Mouse (Mus musculus): ENCODE measurements around the gene Tmem114. TPM values are rescaled to one million over a fixed set of nuclear protein-coding genes. Genes with fewer than 3 reads are reported as not detected.

Tmem114 gene
- polyA plus RNA-seq, 1 experiment = not detected

GRCm38 (mm10) chr16:8388491-8388890, 36.4 kb downstream of the Tmem114 start:
- TF ChIP-seq POLR2A (IDR thresholded peaks at IDR 0.05; ENCODE audit: low read depth, low read length) = no peak
- no peak for DNase-seq
- peaks cover 4% of the 10 kb centered on the region; the same call in 1 of the 2 replicates for H3K4me1 ChIP-seq (ENCODE audit: control insufficient read depth, insufficient read depth, low read length)
- no peaks in the 10 kb centered on the region for H3K27me3 ChIP-seq (replicated peaks; ENCODE audit: control insufficient read depth, insufficient read depth, low read length)
- 92% methylated on average over 1 of the region's 1 CpGs for WGBS
- H3K4me3 ChIP-seq (ENCODE audit: insufficient read depth, low read depth, low read length) = no peak overlapping the region
- no peaks in the 10 kb centered on the region for H3K36me3 ChIP-seq (ENCODE audit: control insufficient read depth, insufficient read depth, low read length)
- no peak overlapping the region for H3K27ac ChIP-seq (ENCODE audit: insufficient read depth, low read depth, low read length)

GRCm38 (mm10) chr16:8386386-8386785, 38.5 kb downstream of the Tmem114 start:
- TF ChIP-seq POLR2A (IDR thresholded peaks at IDR 0.05; ENCODE audit: low read depth, low read length) = no peak
- TF ChIP-seq CTCF (conservative IDR thresholded peaks at IDR 0.05; ENCODE audit: insufficient read depth, insufficient read length, low read depth, low read length) = no peak
- 80% methylated on average over 6 of the region's 6 CpGs for WGBS

GRCm38 (mm10) chr16:8385679-8386078, 39.3 kb downstream of the Tmem114 start:
- DNase-seq = no peak
- Histone ChIP-seq H3K27me3 (replicated peaks; ENCODE audit: control insufficient read depth, insufficient read depth, low read length) (no peaks in the 10 kb centered on the region), H3K27ac (ENCODE audit: insufficient read depth, low read depth, low read length) (no peak overlapping the region), H3K4me1 (ENCODE audit: control insufficient read depth, insufficient read depth, low read length) (peaks cover 4% of the 10 kb centered on the region; the same call in 1 of the 2 replicates), H3K36me3 (ENCODE audit: control insufficient read depth, insufficient read depth, low read length) (no peaks in the 10 kb centered on the region), H3K4me3 (ENCODE audit: insufficient read depth, low read depth, low read length) (no peak overlapping the region)
- TF ChIP-seq CTCF (conservative IDR thresholded peaks at IDR 0.05; ENCODE audit: insufficient read depth, insufficient read length, low read depth, low read length) = no peak
- TF ChIP-seq POLR2A (IDR thresholded peaks at IDR 0.05; ENCODE audit: low read depth, low read length) = no peak
- WGBS = 76% methylated on average over 5 of the region's 5 CpGs

More at GRCm38 (mm10) chr16:8386386-8386785, 38.5 kb downstream of the Tmem114 start:
- Histone ChIP-seq H3K27ac (ENCODE audit: insufficient read depth, low read depth, low read length) (no peak overlapping the region), H3K4me1 (ENCODE audit: control insufficient read depth, insufficient read depth, low read length) (peaks cover 4% of the 10 kb centered on the region; the same call in 1 of the 2 replicates), H3K27me3 (replicated peaks; ENCODE audit: control insufficient read depth, insufficient read depth, low read length) (no peaks in the 10 kb centered on the region), H3K36me3 (ENCODE audit: control insufficient read depth, insufficient read depth, low read length) (no peaks in the 10 kb centered on the region), H3K4me3 (ENCODE audit: insufficient read depth, low read depth, low read length) (no peak overlapping the region)
- DNase-seq = no peak

GRCm38 (mm10) chr16:8384772-8385171, 40.2 kb downstream of the Tmem114 start:
- Histone ChIP-seq H3K4me3 (ENCODE audit: insufficient read depth, low read depth, low read length) (no peak overlapping the region), H3K27ac (ENCODE audit: insufficient read depth, low read depth, low read length) (peak overlapping the region; percentile 65), H3K4me1 (ENCODE audit: control insufficient read depth, insufficient read depth, low read length) (peaks cover 4% of the 10 kb centered on the region; the same call in 1 of the 2 replicates), H3K36me3 (ENCODE audit: control insufficient read depth, insufficient read depth, low read length) (no peaks in the 10 kb centered on the region), H3K27me3 (replicated peaks; ENCODE audit: control insufficient read depth, insufficient read depth, low read length) (no peaks in the 10 kb centered on the region)
- TF ChIP-seq POLR2A (IDR thresholded peaks at IDR 0.05; ENCODE audit: low read depth, low read length) (no peak), CTCF (conservative IDR thresholded peaks at IDR 0.05; ENCODE audit: insufficient read depth, insufficient read length, low read depth, low read length) (no peak)
- WGBS = 44% methylated on average over 10 of the region's 10 CpGs
- no peak for DNase-seq

- Histone ChIP-seq H3K27ac (ENCODE audit: insufficient read depth, low read depth, low read length) (no peak overlapping the region), H3K4me3 (ENCODE audit: insufficient read depth, low read depth, low read length) (no peak overlapping the region), H3K36me3 (ENCODE audit: control insufficient read depth, insufficient read depth, low read length) (no peaks in the 10 kb centered on the region), H3K27me3 (replicated peaks; ENCODE audit: control insufficient read depth, insufficient read depth, low read length) (no peaks in the 10 kb centered on the region), H3K4me1 (ENCODE audit: control insufficient read depth, insufficient read depth, low read length) (peaks cover 4% of the 10 kb centered on the region; the same call in 1 of the 2 replicates)
- WGBS = 86% methylated on average over 9 of the region's 9 CpGs
- no peak for DNase-seq
- no peak for TF ChIP-seq CTCF (conservative IDR thresholded peaks at IDR 0.05; ENCODE audit: insufficient read depth, insufficient read length, low read depth, low read length)
- no peak for TF ChIP-seq POLR2A (IDR thresholded peaks at IDR 0.05; ENCODE audit: low read depth, low read length)
These were observed 41.5 kb downstream of the Tmem114 start for GRCm38 (mm10) chr16:8383396-8383795.

DNA sequence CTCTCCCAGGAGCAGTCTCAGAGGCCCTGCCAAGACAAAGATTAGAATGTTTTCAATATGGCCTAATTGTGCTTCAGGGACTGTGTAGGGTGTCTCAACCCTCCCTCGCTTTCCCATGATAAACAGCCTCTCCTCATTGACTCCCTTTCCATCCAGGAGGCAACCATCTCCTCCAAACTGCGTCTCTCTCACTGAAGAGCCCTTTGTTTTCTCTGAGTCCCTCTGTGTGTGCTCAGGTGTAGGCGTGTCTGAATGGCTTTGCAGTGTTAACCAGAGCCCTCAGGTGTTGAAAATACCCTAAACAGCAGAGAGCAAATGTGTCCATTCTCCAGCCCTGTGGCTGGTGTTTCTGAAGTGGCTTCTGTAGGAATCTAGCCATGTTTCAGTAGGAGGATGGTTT, 61.9 kb downstream of the Tmem114 start:
- TF ChIP-seq POLR2A (IDR thresholded peaks at IDR 0.05; ENCODE audit: low read depth, low read length) (no peak), CTCF (conservative IDR thresholded peaks at IDR 0.05; ENCODE audit: insufficient read depth, insufficient read length, low read depth, low read length) (no peak)
- no peak for DNase-seq
- H3K4me3 ChIP-seq (ENCODE audit: insufficient read depth, low read depth, low read length) = no peak overlapping the region
- no peaks in the 10 kb centered on the region for H3K36me3 ChIP-seq (ENCODE audit: control insufficient read depth, insufficient read depth, low read length)
- no peaks in the 10 kb centered on the region for H3K4me1 ChIP-seq (ENCODE audit: control insufficient read depth, insufficient read depth, low read length)
- no peak overlapping the region for H3K27ac ChIP-seq (ENCODE audit: insufficient read depth, low read depth, low read length)
- no peaks in the 10 kb centered on the region for H3K27me3 ChIP-seq (replicated peaks; ENCODE audit: control insufficient read depth, insufficient read depth, low read length)
- WGBS = 67% methylated on average over 3 of the region's 3 CpGs

Other genes with a start within 250 kb of the Tmem114 start
- gene Mettl22, start 45.7 kb upstream of the Tmem114 start, polyA plus RNA-seq (2012; rRNA removed) = 24.5 and 26.0 TPM in 2 replicates
- gene Abat, start 88.3 kb upstream of the Tmem114 start, polyA plus RNA-seq (2012; rRNA removed) = 267 and 285 TPM in 2 replicates
- 64.2 and 66.6 TPM in 2 replicates for gene Pmm2, start 212.5 kb upstream of the Tmem114 start, polyA plus RNA-seq (2012; rRNA removed)
- gene Tmem186, start 212.6 kb upstream of the Tmem114 start, polyA plus RNA-seq (2012; rRNA removed) = 13.4 and 13.8 TPM in 2 replicates
- 55.0 and 56.1 TPM in 2 replicates for gene Carhsp1, start 247.0 kb upstream of the Tmem114 start, polyA plus RNA-seq (2012; rRNA removed)

Data from kidney, adult 2 months (tissue).